ENCODE assay signal across 27 mouse cellular contexts in the genomic region with DNA sequence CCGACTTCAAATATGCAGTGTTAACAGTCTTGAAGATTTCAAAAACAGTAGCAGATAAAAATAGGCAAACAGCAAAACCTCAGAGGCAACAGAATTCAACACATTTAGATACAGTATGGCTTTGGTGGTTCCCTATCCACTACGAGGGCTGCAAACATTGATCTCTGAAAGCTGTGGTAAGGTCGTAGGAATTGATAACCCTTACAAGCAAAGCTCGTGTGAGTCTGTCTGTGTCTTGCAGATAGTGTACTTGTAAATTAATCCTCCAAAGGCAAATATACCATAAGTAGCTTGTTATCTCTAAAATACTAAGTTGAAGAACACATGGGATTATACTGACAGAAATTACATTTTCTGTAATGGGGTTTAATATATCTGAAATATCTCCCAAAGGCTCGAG.
DNase-seq lines count a peak whose midpoint lies in the region; ATAC-seq lines count a peak whose summit lies in the region.
"Had no signal": no experiment of that assay in that cellular context is flagged by ENCODE, and none has a peak within 500 bp of the region (broad histone marks: within the 10 kb centered on the region; RNA-seq: fewer than 3 reads in every experiment).

No protein-coding gene starts in this region.

- H3K9me3 ChIP-seq in liver, embryonic 12.5 days (replicated peaks), result no peaks in the 10 kb centered on the region
- no peaks in the 10 kb centered on the region for H3K9me3 ChIP-seq in liver, embryonic 13.5 days (replicated peaks)
- H3K9me3 ChIP-seq: embryonic facial prominence, embryonic 12.5 days; embryonic facial prominence, embryonic 15.5 days; heart, embryonic 12.5 days; heart, embryonic 15.5 days had no signal

- H3K9ac ChIP-seq in liver, embryonic 12.5 days, result no peak overlapping the region
- H3K9ac ChIP-seq in liver, embryonic 13.5 days, result no peak overlapping the region
- H3K9ac ChIP-seq: embryonic facial prominence, embryonic 12.5 days; embryonic facial prominence, embryonic 15.5 days; forebrain, postnatal 0 days; heart, embryonic 12.5 days; heart, embryonic 15.5 days; hindbrain, embryonic 14.5 days had no signal

- peaks cover 18% of the 10 kb centered on the region for H3K4me1 ChIP-seq in liver, embryonic 12.5 days
- peaks cover 3% of the 10 kb centered on the region for H3K4me1 ChIP-seq in liver, embryonic 13.5 days (replicated peaks)

- no peak overlapping the region for H3K4me2 ChIP-seq in liver, embryonic 12.5 days
- H3K4me2 ChIP-seq in liver, embryonic 13.5 days, result no peak overlapping the region
- H3K4me2 ChIP-seq: embryonic facial prominence, embryonic 12.5 days; embryonic facial prominence, embryonic 15.5 days; heart, embryonic 12.5 days; heart, embryonic 15.5 days; hindbrain, embryonic 14.5 days had no signal

- ATAC-seq in liver, embryonic 12.5 days, result 0 out of 2 replicates have a peak, but pooled peaks have one; percentile 47
- 0 out of 2 replicates have a peak, but pooled peaks have one; percentile 43 for ATAC-seq in liver, embryonic 13.5 days (ENCODE audit: low read depth)
- peak; percentile 94 for ATAC-seq in megakaryocyte-erythroid progenitor cell, adult 5-6 weeks (replicated peaks; ENCODE audit: low FRiP score, low TSS enrichment, poor library complexity, severe bottlenecking)
- ATAC-seq: forebrain, embryonic 14.5 days; forebrain, postnatal 0 days; hindbrain, postnatal 0 days; inflammation-experienced regulatory T-cells, adult 6 months; intestine, embryonic 16.5 days had no signal

- no peaks in the 10 kb centered on the region for H3K36me3 ChIP-seq in liver, embryonic 12.5 days
- no peaks in the 10 kb centered on the region for H3K36me3 ChIP-seq in liver, embryonic 13.5 days
- H3K36me3 ChIP-seq: embryonic facial prominence, embryonic 15.5 days; heart, embryonic 15.5 days had no signal

- H3K27ac ChIP-seq in liver, embryonic 12.5 days, result no peak overlapping the region
- H3K27ac ChIP-seq in liver, embryonic 13.5 days, result no peak overlapping the region
- H3K27ac ChIP-seq: embryonic facial prominence, embryonic 12.5 days; embryonic facial prominence, embryonic 15.5 days; heart, embryonic 15.5 days; hindbrain, embryonic 14.5 days; hindbrain, postnatal 0 days had no signal

- H3K27me3 ChIP-seq in liver, embryonic 12.5 days (replicated peaks), result no peaks in the 10 kb centered on the region
- no peaks in the 10 kb centered on the region for H3K27me3 ChIP-seq in liver, embryonic 13.5 days
- H3K27me3 ChIP-seq: CH12.LX; embryonic facial prominence, embryonic 12.5 days; embryonic facial prominence, embryonic 15.5 days; heart, embryonic 12.5 days; heart, embryonic 15.5 days had no signal

- no peak overlapping the region for H3K4me3 ChIP-seq in liver, embryonic 12.5 days
- H3K4me3 ChIP-seq in liver, embryonic 13.5 days (replicated peaks), result no peak overlapping the region
- H3K4me3 ChIP-seq: embryonic facial prominence, embryonic 12.5 days; embryonic facial prominence, embryonic 15.5 days; heart, embryonic 12.5 days; heart, embryonic 15.5 days had no signal

- WGBS in liver, embryonic 12.5 days (ENCODE audit: insufficient replicate concordance), result 23% methylated on average over 5 of the region's 5 CpGs
- WGBS in liver, embryonic 13.5 days (ENCODE audit: insufficient replicate concordance), result 15% methylated on average over 5 of the region's 5 CpGs

- no peak for DNase-seq in liver
- DNase-seq in liver, embryonic 13.5 days, result no peak
- no peak for DNase-seq in adrenal gland, postnatal 4 days (ENCODE audit: low spot score in 2 of 2)
- no peak for DNase-seq in cerebellum, postnatal 36 days
- DNase-seq: adrenal gland, postnatal 10 days; adrenal gland, postnatal 36 days; B cell, adult 2 months; cerebellum, adult 11 months; cerebellum, adult 8-10 months; cerebellum, postnatal 10 days; forebrain, postnatal 0 days; gastrocnemius, postnatal 25 days; heart, adult 18-20 months; heart, postnatal 10 days; heart, postnatal 4 days had no signal

Comparison
In these comparisons a context has a peak if more than half of its experiments do, and no peak if none do; other contexts are left out.
1. ATAC-seq: peak in every context shown above with its lines; median percentile 94 in megakaryocyte-erythroid progenitor cell, adult 5-6 weeks; 47 in liver, embryonic 12.5 days; 43 in liver, embryonic 13.5 days.